Mouse (Mus musculus): ENCODE results near the gene Zcchc7.

Gene Zcchc7

GRCm38 (mm10) chr4:44774890-44775289 is 19.2 kb downstream of the Zcchc7 start:
- DNase-seq = peak in 1 of 2 experiments; percentile 8

GRCm38 (mm10) chr4:44776651-44777050 is 21.0 kb downstream of the Zcchc7 start:
- DNase-seq = no peak

GRCm38 (mm10) chr4:44777101-44777500 is 21.4 kb downstream of the Zcchc7 start:
- no peak for DNase-seq

- DNase-seq = no peak
These were observed 22.0 kb downstream of the Zcchc7 start for GRCm38 (mm10) chr4:44777711-44778110.

- no peak for DNase-seq
These were observed 22.6 kb downstream of the Zcchc7 start for GRCm38 (mm10) chr4:44778316-44778715.

GRCm38 (mm10) chr4:44780462-44781157 is 24.9 kb downstream of the Zcchc7 start:
- peak; percentile 48 to 49 for DNase-seq

GRCm38 (mm10) chr4:44781494-44781893 is 25.8 kb downstream of the Zcchc7 start:
- no peak for DNase-seq

- DNase-seq = no peak
These were observed 28.1 kb downstream of the Zcchc7 start for GRCm38 (mm10) chr4:44783566-44784292.

- no peak for DNase-seq
These were observed 57.2 kb downstream of the Zcchc7 start for GRCm38 (mm10) chr4:44812855-44813254.

GRCm38 (mm10) chr4:44813770-44814169 is 58.1 kb downstream of the Zcchc7 start:
- DNase-seq = peak; percentile 20 to 32

GRCm38 (mm10) chr4:44816584-44816983 is 60.9 kb downstream of the Zcchc7 start:
- peak; percentile 23 to 24 for DNase-seq

GRCm38 (mm10) chr4:44830609-44831008 is 74.9 kb downstream of the Zcchc7 start:
- no peak for DNase-seq

GRCm38 (mm10) chr4:44851835-44852251 is 96.2 kb downstream of the Zcchc7 start:
- DNase-seq = peak; percentile 43 to 47

GRCm38 (mm10) chr4:44871591-44871990 is 115.9 kb downstream of the Zcchc7 start:
- DNase-seq = peak; percentile 43 to 47

- DNase-seq = no peak
These were observed 116.4 kb downstream of the Zcchc7 start for GRCm38 (mm10) chr4:44872048-44872447.

- DNase-seq = peak in 1 of 2 experiments; percentile 25
These were observed 124.5 kb downstream of the Zcchc7 start for GRCm38 (mm10) chr4:44880065-44880623.

GRCm38 (mm10) chr4:44886143-44886542 is 130.5 kb downstream of the Zcchc7 start:
- peak; percentile 35 to 49 for DNase-seq

- DNase-seq = no peak
These were observed 135.7 kb downstream of the Zcchc7 start for GRCm38 (mm10) chr4:44891344-44891743.

GRCm38 (mm10) chr4:44905651-44906271 is 150.1 kb downstream of the Zcchc7 start:
- DNase-seq = peak; percentile 82 to 85

GRCm38 (mm10) chr4:44906399-44906798 is 150.7 kb downstream of the Zcchc7 start:
- peak; percentile 47 to 48 for DNase-seq

- DNase-seq = peak; percentile 65 to 70
These were observed 154.4 kb downstream of the Zcchc7 start for GRCm38 (mm10) chr4:44910065-44910464.

- no peak for DNase-seq
These were observed 155.2 kb downstream of the Zcchc7 start for GRCm38 (mm10) chr4:44910857-44911256.

GRCm38 (mm10) chr4:44917312-44917848 is 161.7 kb downstream of the Zcchc7 start:
- no peak for DNase-seq
